Mouse (Mus musculus): ENCODE results near the gene Fam24a. TPM values are rescaled to one million over a fixed set of nuclear protein-coding genes. Genes with fewer than 3 reads are reported as not detected.
A peak's percentile ranks its signal among the peaks of the same experiment; 100 is the strongest.

The Fam24a gene
- not detected for total RNA-seq (2021)

DNA sequence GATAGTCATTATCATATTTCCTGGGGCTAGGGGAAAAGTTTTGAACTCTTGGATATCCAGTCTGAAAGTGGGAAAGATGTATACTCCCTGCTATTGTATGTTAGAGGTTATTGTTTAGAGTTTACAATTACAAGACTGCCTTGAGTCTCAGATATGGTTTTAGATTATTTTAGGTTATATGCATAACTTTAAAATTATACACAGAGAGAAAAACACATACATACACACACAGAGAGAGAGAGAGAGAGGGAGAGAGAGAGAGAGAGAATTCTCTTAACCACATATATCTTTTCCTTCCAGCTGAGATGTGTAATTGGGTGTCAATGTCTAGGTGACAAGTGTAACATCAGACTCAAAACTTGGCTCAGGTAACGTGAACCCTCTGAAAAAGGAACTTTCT lies at the start of gene Fam24a:
Gene Fam24a (plus strand): TSS at position 301 of the 400 bp plus-strand sequence.
- no peak for DNase-seq (ENCODE audit: extremely low spot score in 1 of 2, low spot score in 2 of 2)
- intact Hi-C loops (cut with DNase I) = no loop called here

DNA sequence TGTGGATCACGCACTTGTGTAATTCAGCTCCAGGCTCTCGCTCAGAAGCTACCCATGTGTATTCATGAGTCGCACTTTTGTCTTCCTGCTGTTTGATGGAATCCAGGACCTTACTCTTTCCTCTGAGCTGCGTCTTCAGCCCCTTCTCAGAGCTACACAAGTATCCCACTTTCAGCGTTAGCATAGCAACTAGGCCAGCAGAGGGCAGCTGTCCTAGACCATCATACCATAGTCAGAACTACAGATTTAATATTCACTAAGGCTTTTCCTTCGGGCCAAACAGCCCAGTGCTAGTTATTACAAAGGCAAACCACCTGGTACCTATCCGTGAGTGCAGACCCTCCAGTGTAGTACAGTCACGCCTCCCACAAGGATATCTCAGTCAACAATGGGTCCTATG lies 36.5 kb upstream of the Fam24a start:
- DNase-seq (ENCODE audit: extremely low spot score in 1 of 2, low spot score in 2 of 2) = no peak
- intact Hi-C loops (cut with DNase I) = no loop called here

DNA sequence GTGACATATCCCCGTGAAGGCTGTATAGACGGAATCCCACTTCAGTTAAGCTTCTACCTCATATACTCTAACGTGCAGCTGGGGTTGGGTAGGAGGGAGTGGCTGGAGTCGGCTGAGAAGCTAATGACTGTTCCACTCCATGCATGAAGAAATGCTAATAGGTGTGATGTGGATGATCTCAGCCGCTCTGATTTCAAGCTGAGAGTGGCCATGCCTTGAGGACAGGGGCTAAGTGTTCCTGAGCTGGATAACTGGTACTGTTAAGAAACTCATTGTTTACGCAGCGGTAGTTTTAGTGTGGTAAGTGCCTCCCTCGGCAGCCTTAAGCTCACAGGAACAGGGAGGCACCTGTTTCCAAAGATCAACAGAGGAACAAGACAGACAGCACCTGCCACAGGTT lies 30.3 kb upstream of the Fam24a start:
- intact Hi-C loops (cut with DNase I) = no loop called here

DNA sequence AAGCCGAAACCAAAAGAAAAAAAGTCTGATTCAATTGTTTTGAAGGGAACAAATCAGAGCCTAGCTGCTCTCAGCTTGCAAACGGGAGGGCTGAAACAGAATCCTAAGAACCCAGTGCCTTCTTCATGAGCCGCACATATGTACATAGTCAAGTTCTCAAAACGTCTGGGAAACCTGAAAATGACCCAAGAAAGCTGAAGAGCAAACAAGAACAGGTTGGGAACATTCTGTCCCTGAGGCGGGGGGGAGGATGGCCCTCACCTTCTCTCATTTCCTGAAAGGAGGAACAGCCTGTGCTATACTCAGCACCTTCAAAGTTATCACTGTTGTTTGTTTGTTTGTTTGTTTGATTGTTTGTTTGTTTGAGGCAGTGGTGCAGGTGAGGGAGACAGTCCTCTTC lies 26.9 kb upstream of the Fam24a start:
- intact Hi-C loops (cut with DNase I) = no loop called here
- DNase-seq (ENCODE audit: extremely low spot score in 1 of 2, low spot score in 2 of 2) = no peak

More for the DNA sequence above, 30.3 kb upstream of the Fam24a start:
- DNase-seq (ENCODE audit: extremely low spot score in 1 of 2, low spot score in 2 of 2) = no peak

DNA sequence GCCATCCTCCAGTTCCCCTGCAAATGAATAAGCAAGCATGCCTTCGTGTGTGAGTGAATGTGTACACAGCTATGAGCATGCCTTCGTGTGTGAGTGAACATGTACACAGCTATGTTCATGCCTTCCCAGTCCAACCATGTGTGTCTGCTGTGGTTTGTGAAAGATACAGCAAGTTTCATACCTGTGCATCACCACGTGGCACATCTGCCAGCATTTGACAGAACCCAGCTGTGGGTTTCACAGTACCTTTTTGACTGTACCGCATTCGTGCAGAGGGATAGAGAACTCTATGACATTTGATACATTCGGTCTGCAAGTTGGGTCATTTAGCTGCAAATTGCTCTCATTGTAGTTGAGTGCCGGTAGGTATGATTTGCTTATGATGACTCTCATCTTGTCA lies 19.2 kb upstream of the Fam24a start:
- intact Hi-C loops (cut with DNase I) = no loop called here
- DNase-seq (ENCODE audit: extremely low spot score in 1 of 2, low spot score in 2 of 2) = no peak

DNA sequence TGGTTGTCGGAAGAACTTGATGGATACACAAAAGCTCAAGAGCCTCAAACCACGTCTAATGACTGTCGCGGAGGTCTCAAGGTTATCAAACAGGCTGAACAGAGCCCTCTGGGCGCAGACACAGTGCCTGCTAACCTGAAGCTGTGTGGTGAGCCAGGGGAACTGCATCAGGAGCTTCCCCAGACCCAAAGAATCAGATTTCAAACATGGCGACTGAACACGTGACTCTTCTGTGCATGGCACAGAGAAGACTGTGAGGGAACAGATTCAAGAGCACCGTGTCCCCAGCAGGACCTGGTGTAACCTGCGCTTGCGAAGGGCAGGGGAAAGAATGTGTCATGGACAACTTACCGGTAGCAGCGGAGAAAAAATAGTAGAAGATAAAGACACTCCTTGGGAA lies 16.1 kb upstream of the Fam24a start:
- no peak for DNase-seq (ENCODE audit: extremely low spot score in 1 of 2, low spot score in 2 of 2)
- intact Hi-C loops (cut with DNase I) = no loop called here

DNA sequence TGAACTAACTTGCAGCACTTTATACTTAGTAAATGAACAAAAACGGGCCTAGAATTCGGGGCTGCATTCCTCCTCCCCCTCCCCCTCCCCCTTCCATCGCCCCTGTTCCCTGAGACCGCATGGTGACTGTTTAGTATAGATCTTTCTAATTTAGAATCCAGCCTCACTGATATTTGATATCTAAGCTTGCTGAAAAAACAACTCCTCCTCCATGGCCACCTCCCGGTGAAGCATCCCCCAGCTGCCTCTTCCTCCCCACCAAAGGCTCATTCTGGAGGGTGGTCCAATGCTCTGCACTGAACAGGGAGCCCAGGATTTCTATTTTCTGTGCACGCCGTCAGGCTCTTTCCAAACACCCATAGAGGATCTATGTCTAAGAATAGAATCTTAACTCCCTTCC lies 15.3 kb upstream of the Fam24a start:
- no peak for DNase-seq (ENCODE audit: extremely low spot score in 1 of 2, low spot score in 2 of 2)
- intact Hi-C loops (cut with DNase I) = no loop called here

DNA sequence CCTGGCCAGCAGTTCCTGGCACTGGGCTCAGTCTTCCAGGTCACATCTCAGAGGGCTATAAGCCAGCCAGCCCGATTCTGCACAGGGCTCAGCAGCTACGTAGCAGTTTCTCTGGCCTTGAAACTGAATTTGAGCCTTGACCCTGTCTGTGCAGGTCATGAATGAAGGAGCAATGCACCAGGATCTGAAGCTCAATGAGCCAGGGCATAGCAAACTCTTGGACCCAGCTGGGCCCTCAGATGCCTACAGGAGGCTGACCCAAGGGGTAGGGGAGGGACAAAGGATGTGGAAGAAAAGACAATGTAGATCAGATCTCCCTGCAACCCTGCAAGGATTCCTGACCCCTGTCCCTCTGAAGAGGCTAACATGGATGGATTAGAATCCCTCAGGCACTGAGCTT lies 11.5 kb upstream of the Fam24a start, which contains the start of gene Cuzd1:
Gene Cuzd1 (minus strand): TSS at position 101 of the 400 bp plus-strand sequence.
- intact Hi-C loops (cut with DNase I) = loop anchor here (10.0 kb wide), 1 partner anchor 207 kb away; no protein-coding TSS in a partner anchor
- no peak for DNase-seq (ENCODE audit: extremely low spot score in 1 of 2, low spot score in 2 of 2)

DNA sequence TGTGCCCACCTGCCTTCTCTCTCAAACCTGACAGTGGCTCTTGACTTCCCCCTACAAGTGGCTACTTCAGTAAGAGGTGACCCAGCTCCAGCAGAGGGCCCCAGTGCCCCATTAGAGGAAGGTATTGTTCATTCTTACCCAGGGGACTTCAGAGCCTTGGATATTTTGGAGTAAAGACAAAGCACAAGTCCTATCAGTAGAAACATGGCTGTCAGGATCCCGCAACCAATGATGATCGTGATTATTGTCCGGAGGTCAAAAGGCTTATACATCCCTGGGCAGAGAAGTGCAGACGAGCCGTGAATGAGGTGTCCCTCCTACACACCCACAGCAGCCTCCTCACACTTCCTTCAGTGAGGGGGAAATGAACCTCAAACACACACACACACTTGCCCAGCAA lies 6.6 kb upstream of the Fam24a start:
- DNase-seq (ENCODE audit: extremely low spot score in 1 of 2, low spot score in 2 of 2) = no peak
- intact Hi-C loops (cut with DNase I) = loop anchor here (10.0 kb wide), 1 partner anchor 212 kb away; no protein-coding TSS in a partner anchor

DNA sequence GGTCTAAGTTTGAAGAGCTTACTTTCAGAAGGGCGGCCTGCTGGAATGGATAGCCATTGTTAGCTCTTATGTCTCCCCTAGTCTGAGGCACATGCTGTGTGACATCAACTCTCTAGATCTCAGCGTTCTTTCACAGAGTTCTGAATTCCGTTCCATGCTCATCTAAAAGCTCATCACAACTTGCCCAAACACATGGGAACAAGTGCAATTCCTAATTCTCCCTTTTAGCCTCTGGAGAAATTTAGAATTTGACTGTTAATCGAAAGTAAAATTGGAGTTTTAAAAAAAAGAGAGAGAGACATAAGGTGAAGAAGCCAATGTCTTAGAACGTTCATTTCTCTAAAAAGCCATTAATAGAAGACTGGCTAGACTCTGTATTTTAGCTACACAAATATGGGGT lies 4.2 kb upstream of the Fam24a start, which contains the start of gene Fam24b:
Gene Fam24b (minus strand): TSS at position 101 of the 400 bp plus-strand sequence.
- no peak for DNase-seq (ENCODE audit: extremely low spot score in 1 of 2, low spot score in 2 of 2)
- intact Hi-C loops (cut with DNase I) = loop anchor here (10.0 kb wide), 1 partner anchor 215 kb away; no protein-coding TSS in a partner anchor

DNA sequence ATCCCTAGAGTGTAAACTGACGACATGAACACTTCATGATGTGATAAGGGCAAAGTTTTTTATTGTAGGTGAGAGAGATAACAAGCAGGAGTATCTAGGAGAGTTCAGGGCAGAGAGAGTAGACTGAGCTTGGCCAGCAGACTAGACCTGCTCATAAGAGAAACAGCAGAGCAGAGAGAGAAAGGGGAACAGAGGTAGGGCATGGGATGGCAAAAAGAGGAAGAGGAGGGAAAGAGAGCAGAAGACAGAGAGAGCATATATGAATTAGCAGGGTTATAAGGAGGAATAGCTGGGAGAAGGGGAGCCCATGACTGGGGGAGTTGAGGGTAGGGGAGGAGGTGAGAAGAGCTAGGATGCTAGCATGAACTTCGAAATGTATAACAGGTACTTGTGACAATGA lies 2.0 kb upstream of the Fam24a start:
- no peak for DNase-seq (ENCODE audit: extremely low spot score in 1 of 2, low spot score in 2 of 2)
- intact Hi-C loops (cut with DNase I) = no loop called here

DNA sequence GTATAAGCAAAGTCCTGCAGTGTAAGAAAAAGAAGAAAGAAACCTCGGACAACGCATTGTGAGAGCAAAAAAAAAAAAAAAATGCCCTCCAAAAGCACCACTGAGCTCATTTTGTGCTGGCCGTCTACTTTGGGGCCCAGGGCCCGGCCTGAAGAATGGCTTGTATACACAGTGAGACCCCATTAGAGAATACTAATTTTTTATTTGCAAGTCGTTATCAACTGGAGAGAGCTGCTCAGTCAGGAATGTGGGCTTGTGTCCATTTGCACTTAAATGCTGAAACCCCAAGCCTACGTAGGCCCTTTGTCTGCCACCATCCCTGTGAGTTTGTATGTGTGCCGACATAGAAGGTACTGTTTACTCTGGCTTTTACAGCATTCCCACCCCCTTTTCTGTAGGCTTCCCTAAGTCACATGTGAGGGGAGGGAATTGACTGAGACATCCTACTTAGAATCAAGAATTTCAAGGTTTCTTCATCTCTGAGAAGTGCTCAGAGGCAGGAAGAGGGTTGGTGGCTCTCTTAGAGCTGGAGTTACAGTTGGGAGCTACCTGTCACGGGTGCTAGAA lies 3.9 kb downstream of the Fam24a start:
- intact Hi-C loops (cut with DNase I) = no loop called here
- no peak for DNase-seq (ENCODE audit: extremely low spot score in 1 of 2, low spot score in 2 of 2)

DNA sequence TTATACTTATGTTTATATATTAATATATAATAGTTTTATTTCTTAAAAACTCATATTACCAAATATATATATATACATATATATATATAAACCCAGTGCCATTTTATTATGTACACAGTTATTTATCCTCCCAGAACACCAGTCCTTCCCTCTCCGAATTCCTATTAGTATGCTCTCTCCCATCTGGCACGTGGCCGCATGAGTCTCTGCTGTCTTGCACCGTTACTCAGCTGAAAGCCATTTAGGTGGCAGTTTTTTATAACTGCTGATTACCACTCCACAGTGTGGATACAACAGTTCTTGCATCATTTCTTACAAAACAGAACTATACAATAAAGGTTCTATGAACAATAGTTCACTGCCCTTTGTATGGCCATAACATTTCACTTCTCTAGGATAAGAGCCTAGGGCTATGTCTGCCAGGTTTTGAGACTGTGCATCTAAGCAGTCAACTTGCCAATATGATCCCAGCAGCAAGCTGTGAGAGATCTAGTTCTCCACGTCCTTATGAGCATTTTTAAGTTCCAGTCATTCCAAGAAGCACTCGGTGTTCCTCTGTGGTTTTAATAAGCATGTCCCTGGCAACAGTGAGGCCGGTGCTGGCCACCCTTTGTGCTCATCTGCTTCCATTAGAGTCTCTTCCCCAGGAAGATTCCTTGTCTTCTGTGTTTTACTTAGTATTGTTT lies 12.3 kb downstream of the Fam24a start:
- no peak for DNase-seq (ENCODE audit: extremely low spot score in 1 of 2, low spot score in 2 of 2)
- intact Hi-C loops (cut with DNase I) = no loop called here

DNA sequence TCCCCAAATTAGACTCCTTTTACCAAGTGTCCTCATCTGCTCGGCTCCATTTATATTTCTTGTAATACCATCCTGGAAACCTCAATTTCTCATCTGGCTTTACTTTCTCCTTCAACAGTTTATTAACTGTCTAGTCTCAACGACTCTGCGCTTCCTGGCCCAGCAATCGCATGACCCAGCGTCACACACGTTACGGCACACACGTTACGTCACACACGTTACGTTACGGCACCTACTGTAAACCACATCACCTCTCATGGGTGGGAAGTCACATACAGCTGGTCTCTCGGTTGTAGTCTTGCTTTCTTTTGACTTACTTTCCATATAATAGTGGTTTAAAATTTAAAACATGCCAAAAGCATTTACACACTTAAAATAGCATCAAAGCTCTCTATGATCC lies 22.4 kb downstream of the Fam24a start:
- no peak for DNase-seq (ENCODE audit: extremely low spot score in 1 of 2, low spot score in 2 of 2)

DNA sequence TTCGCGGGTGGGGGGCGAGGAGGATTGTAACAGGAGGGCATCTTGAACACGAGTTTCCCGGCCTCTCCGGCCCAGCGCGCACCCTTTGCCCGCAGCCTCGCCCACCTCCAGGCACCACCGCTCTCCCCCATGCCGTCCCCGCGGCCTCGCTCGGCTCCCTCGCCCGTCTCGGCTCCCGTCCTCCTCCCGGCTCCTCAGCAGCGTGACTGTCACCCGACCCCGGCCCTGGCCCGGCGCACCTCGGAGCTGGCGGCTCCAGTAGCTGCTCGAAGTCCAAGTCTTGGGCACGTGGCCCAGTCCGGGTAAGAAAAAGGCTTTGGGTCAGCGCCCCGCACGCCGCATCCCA lies 28.6 kb downstream of the Fam24a start:
- intact Hi-C loops (cut with DNase I) = no loop called here
- DNase-seq (ENCODE audit: extremely low spot score in 1 of 2, low spot score in 2 of 2) = no peak

More for the DNA sequence above, 22.4 kb downstream of the Fam24a start:
- intact Hi-C loops (cut with DNase I) = no loop called here

DNA sequence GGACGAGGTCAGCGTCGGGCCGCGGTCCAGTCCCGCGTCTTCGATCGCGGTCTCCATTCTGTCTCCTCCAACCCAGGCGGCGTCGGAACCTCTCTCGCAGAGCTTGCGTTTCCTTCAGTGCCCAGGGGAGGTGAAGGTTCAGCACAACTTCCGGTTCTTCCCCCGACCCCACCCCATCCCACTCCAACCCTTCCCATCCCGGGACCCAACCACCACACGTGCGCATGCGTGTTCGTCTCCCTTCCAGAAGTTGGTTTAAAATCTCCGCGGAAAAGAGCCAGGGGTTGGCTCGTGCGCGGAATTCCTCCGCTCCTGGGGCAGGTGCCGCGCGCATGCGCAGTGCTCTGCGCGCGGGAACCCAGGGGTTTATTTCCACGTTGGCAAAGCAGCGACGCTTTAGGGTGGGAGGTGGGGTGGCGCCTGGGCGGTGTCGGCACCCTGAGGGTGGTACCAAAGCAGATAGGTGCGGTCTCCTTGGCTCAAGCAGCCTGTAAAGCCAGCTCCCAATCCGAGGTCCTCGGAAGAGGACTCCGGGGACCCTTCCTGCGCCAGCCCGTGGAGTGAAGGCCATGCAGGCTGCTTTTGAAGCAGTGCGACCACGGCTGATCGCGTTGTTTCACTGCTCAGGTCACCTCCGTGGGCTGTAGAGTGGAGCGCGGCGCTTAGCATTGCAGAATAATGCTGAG lies 29.1 kb downstream of the Fam24a start, which contains the start of gene 2310057M21Rik:
Gene 2310057M21Rik (minus strand): TSS at position 145 of the 686 bp plus-strand sequence.
- intact Hi-C loops (cut with DNase I) = no loop called here
- DNase-seq (ENCODE audit: extremely low spot score in 1 of 2, low spot score in 2 of 2) = peak; percentile 94 to 96

DNA sequence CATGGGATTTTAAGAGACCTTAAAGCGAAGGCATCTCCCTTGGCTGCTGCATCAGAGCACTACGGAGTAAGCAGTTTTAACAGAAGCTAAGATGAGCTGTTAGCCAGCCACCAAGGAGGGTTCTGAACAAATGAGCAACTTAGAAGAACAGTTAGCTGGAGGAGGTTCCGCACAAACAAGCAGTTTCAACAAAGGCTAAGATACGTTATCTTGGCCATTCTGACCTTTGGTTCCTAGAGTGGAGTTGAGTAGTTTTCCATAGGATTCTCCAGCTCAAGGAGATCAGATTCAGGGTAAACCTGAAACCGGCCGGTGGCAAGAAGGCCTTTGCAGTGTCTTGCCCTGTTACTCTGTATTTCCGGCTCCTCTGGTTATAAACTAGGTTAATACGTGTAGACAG lies 30.5 kb downstream of the Fam24a start:
- intact Hi-C loops (cut with DNase I) = no loop called here
- no peak for DNase-seq (ENCODE audit: extremely low spot score in 1 of 2, low spot score in 2 of 2)

DNA sequence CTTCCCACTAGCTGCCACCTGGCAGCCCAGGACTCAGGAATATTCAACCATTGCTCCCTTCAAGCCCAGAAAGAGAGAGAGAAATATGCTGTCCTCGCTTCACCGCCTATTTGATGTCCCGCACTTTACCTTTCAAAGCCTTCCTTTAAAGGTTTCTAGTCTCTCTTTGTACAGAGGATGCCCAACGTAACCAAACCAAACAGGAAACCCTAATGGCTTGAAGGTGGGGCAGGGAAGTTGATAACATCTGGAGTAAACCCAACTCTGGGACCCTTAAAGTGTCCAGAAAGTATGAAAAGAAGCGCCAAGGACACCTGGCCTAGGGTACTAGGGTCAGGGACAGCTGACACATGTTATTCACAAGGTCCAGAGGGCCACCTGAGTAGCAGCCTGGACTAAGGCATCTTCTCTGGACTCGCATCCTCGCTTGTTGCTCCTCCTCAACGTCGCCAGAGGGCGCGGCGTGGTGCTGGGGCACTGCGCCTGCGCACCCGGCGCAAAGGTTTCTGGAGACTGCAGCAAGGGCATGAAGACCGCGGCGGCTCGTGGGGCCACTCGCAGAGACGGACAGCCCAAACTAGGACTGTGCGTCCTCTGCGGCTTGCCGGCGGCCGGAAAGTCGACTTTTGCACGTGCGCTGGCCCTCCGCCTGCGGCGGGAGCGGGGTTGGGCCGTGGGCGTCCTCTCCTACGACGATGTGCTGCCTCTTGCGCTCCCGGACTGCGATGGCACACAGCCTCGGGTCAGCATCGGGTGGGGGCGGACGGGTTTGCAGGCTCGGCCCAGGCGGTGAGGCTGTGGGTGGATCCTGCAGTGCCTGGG lies 37.2 kb downstream of the Fam24a start, which contains the start of gene Pstk:
Gene Pstk (plus strand): TSS at position 494 of the 822 bp plus-strand sequence.
- intact Hi-C loops (cut with DNase I) = no loop called here
- DNase-seq (ENCODE audit: extremely low spot score in 1 of 2, low spot score in 2 of 2) = peak; percentile 85 to 91

DNA sequence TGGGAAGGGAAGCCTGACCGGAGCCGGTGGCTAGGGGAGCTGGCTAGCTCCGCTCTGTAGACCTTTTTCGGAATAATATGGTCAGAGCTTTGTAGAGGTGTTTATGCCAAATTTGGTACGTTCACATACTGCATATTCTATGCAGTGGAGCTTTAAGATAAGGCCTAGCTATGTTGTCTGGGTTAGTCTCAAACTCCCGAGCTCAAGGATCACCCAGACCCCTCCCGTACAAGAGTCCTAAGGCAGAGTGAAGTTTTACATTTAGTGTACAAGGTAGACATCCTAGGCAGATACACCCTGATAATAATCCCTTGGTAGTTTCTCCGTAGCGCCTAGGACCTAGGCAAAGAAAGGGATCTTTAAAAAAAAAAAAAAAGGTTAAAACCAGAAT lies 37.8 kb downstream of the Fam24a start:
- intact Hi-C loops (cut with DNase I) = no loop called here

More for the DNA sequence above, 37.8 kb downstream of the Fam24a start:
- no peak for DNase-seq (ENCODE audit: extremely low spot score in 1 of 2, low spot score in 2 of 2)
